Mouse (Mus musculus): ENCODE results near the gene Rdm1.

The Rdm1 gene

GRCm38 (mm10) chr11:101680634-101681325 is 53.8 kb downstream of the Rdm1 start:
- no peak for DNase-seq (ENCODE audit: low read depth)

- DNase-seq (ENCODE audit: low read depth) = no peak
These were observed 55.0 kb downstream of the Rdm1 start for GRCm38 (mm10) chr11:101681968-101682367.

DNA sequence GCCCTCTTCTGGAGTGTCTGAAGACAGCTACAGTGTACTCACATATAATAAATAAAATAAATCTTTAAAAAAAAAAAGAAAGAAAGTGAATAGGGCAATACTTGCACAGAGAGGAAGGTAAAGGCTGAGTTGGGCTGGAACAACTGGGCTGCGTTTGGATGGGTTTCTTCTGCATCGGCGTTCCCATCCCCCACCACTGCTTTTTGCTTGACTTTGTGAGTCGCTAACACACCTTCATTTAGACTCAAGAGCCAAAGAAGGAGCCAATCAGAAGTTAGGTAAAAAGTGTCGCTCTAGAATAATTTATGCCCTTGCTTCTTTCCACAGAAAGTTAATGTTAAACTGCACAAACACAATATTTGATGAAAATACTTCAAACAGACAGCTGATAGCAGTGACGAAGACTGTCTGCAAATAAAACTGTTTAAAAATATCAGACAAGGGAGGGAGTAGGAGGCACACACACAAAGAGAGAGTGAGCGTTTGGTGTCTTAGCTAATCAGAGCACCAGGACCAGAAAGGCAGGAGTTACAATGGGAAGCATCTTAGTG is 55.5 kb downstream of the Rdm1 start:
- DNase-seq (ENCODE audit: low read depth) = no peak

All from c-Kit-positive CD71-negative TER-119-negative erythroid progenitor cells, embryonic 14.5 days (primary cell).